Mouse (Mus musculus) kidney, postnatal 10 days (tissue): ENCODE measurements around the gene Cyld.
A peak's percentile ranks its signal among the peaks of the same experiment; 100 is the strongest.

Experiments
- DNase-seq: peaks from one replicate; pipeline ENCODE4 v3.0.0; 2021; ENCODE audit warnings: mixed read lengths

Cyld gene

GRCm38 (mm10) chr8:88793746-88794614 lies 97.2 kb downstream of the Cyld start:
- DNase-seq, result no peak

GRCm38 (mm10) chr8:88794615-88794907 lies 97.7 kb downstream of the Cyld start:
- peak; percentile 16 for DNase-seq

DNA sequence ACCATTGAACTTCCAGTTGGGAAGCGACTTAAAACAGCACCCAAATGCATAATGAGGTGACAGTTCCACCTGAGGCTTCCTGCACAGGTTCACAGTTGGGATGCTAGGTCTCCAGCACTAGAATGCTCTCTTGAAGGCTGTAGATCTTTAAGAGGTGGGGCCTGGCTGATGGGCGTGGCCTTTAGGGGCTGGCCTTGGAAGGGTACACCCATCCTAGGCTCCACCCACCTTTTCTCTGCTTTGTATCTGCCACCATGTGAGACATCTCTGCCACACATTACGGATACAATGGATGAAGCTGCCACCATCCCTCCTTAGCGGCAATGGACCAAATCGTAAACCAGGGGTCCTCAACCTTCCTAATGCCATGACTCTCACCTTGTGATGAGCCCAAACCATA lies 99.1 kb downstream of the Cyld start:
- no peak for DNase-seq

GRCm38 (mm10) chr8:88796651-88797050 lies 99.8 kb downstream of the Cyld start:
- no peak for DNase-seq
